Mouse (Mus musculus): ENCODE measurements around the gene Hist1h2ai. TPM values are rescaled to one million over a fixed set of nuclear protein-coding genes. Genes with fewer than 3 reads are reported as not detected.
"Not testable (repeated sequence)": the region's sequence is repeated elsewhere in the genome, so short reads cannot be mapped to it uniquely, and the experiment has no call there.

Hist1h2ai gene
- total and polyA plus RNA-seq, 3 experiments: 8.2 to 1,435 TPM; not detected in 1

- TF ChIP-seq UBTF (IDR thresholded peaks at IDR 0.05; ENCODE audit: borderline replicate concordance, insufficient read depth, low read depth, low read length) (no peak), MAFK (IDR thresholded peaks at IDR 0.05; ENCODE audit: borderline replicate concordance, low read depth, low read length) (no peak), RAD21 (IDR thresholded peaks at IDR 0.05; ENCODE audit: low read depth, low read length) (peak; percentile 87), NELFE (IDR thresholded peaks at IDR 0.05; ENCODE audit: low read depth, low read length) (no peak), TCF12 (IDR thresholded peaks at IDR 0.05; ENCODE audit: low read depth, low read length) (no peak), KAT2A (conservative IDR thresholded peaks at IDR 0.05; ENCODE audit: low read depth, low read length) (no peak), USF1 (IDR thresholded peaks at IDR 0.05; ENCODE audit: low read depth, low read length) (no peak), ZKSCAN1 (IDR thresholded peaks at IDR 0.05; ENCODE audit: low read depth, low read length) (no peak), E2F4 (IDR thresholded peaks at IDR 0.05; ENCODE audit: borderline replicate concordance, low read depth, low read length) (no peak), ETS1 (IDR thresholded peaks at IDR 0.05; ENCODE audit: low read depth, low read length) (no peak), MYC (IDR thresholded peaks at IDR 0.05; ENCODE audit: low read depth, low read length) (peak; percentile 80), HCFC1 (IDR thresholded peaks at IDR 0.05; ENCODE audit: low read depth, low read length) (peak; percentile 21; the same call in 1 of the 2 replicates), SMC3 (IDR thresholded peaks at IDR 0.05; ENCODE audit: low read depth, low read length) (peak; percentile 65), MAZ (IDR thresholded peaks at IDR 0.05; ENCODE audit: low read depth, low read length) (no peak), TBP (IDR thresholded peaks at IDR 0.05; ENCODE audit: low read depth, low read length) (0 out of 2 replicates have a peak, but pooled peaks have one; percentile 33), NRF1 (IDR thresholded peaks at IDR 0.05; ENCODE audit: insufficient read depth, low read depth, low read length, poor library complexity, severe bottlenecking) (no peak), SIN3A (IDR thresholded peaks at IDR 0.05; ENCODE audit: low read length) (peak; percentile 75), POLR2AphosphoS5 (IDR thresholded peaks at IDR 0.05; ENCODE audit: borderline replicate concordance, low read depth, low read length) (no peak), CHD2 (IDR thresholded peaks at IDR 0.05; ENCODE audit: low read length) (0 out of 2 replicates have a peak, but pooled peaks have one; percentile 9), ZC3H11A (IDR thresholded peaks at IDR 0.05; ENCODE audit: low read depth, low read length) (peak; percentile 67)
Measured at GRCm38 (mm10) chr13:21734010-21734905, 18.0 kb downstream of the Hist1h2ai start (continued).

GRCm38 (mm10) chr13:21734906-21735767, 18.9 kb downstream of the Hist1h2ai start, which contains the start of gene Hist1h4j:
Hist1h4j (plus strand) TSS chr13:21735064.
- H3K36me3 ChIP-seq (ENCODE audit: control insufficient read depth in 1 of 2, insufficient read depth in 2 of 2, low read length in 2 of 2); H3K9me3 ChIP-seq (replicated peaks; ENCODE audit: insufficient read depth, low read length); H3K27me3 ChIP-seq (ENCODE audit: control insufficient read depth in 1 of 2, insufficient read depth in 2 of 2, low read length in 2 of 2); H3K4me1 ChIP-seq (ENCODE audit: control insufficient read depth in 1 of 2, insufficient read depth in 2 of 2, low read length in 2 of 2); H3K79me2 ChIP-seq (ENCODE audit: control insufficient read depth, insufficient read depth, low read length, poor library complexity): not testable (repeated sequence)
- Histone ChIP-seq H3K27ac (ENCODE audit: control insufficient read depth, low read depth, low read length) (peak within 1 kb of the TSS; percentile 95), H3K4me3 (ENCODE audit: control insufficient read depth in 1 of 2, insufficient read depth in 1 of 2, low read depth in 2 of 2, low read length in 2 of 2) (peak within 1 kb of the TSS; percentile 17 to 46), H3K9ac (ENCODE audit: control insufficient read depth, low read depth, low read length, poor library complexity, severe bottlenecking) (peak within 1 kb of the TSS; percentile 83)
- DNase-seq (ENCODE audit: low read depth, low spot score): peak; percentile 94
- TF ChIP-seq POLR2AphosphoS5 (IDR thresholded peaks at IDR 0.05; ENCODE audit: borderline replicate concordance, low read depth, low read length) (peak; percentile 96; the same call in 1 of the 2 replicates), E2F4 (IDR thresholded peaks at IDR 0.05; ENCODE audit: borderline replicate concordance, low read depth, low read length) (peak; percentile 94), EP300 (IDR thresholded peaks at IDR 0.05; ENCODE audit: low read depth in 1 of 2, low read length in 2 of 2) (peak in 1 of 2 experiments; percentile 58; a peak in 2 of 4 replicates), JUND (IDR thresholded peaks at IDR 0.05; ENCODE audit: low read depth, low read length) (peak; percentile 71; the same call in 1 of the 2 replicates), UBTF (IDR thresholded peaks at IDR 0.05; ENCODE audit: borderline replicate concordance, insufficient read depth, low read depth, low read length) (peak; percentile 94; the same call in 1 of the 2 replicates), MYC (IDR thresholded peaks at IDR 0.05; ENCODE audit: low read depth, low read length) (0 out of 2 replicates have a peak, but pooled peaks have one; percentile 6), ZMIZ1 (IDR thresholded peaks at IDR 0.05; ENCODE audit: low read depth, low read length) (peak; percentile 99), POLR2AphosphoS2 (IDR thresholded peaks at IDR 0.05; ENCODE audit: low read length) (peak; percentile 99), NELFE (IDR thresholded peaks at IDR 0.05; ENCODE audit: low read depth, low read length) (peak; percentile 99), TCF12 (IDR thresholded peaks at IDR 0.05; ENCODE audit: low read depth, low read length) (peak; percentile 30; the same call in 1 of the 2 replicates), HCFC1 (IDR thresholded peaks at IDR 0.05; ENCODE audit: low read depth, low read length) (peak; percentile 80), SMC3 (IDR thresholded peaks at IDR 0.05; ENCODE audit: low read depth, low read length) (peak; percentile 47), SIN3A (IDR thresholded peaks at IDR 0.05; ENCODE audit: low read length) (peak; percentile 64), RCOR1 (IDR thresholded peaks at IDR 0.05; ENCODE audit: low read depth, low read length) (0 out of 2 replicates have a peak, but pooled peaks have one; percentile 32), POLR2A (IDR thresholded peaks at IDR 0.05; ENCODE audit: control insufficient read depth in 1 of 2, insufficient read depth in 1 of 2, low read depth in 1 of 2, low read length in 2 of 2, poor library complexity in 1 of 2) (peak; percentile 97 to 99), TBP (IDR thresholded peaks at IDR 0.05; ENCODE audit: low read depth, low read length) (peak; percentile 98)
